Mouse (Mus musculus): ENCODE measurements around the gene Ambra1. TPM values are rescaled to one million over a fixed set of nuclear protein-coding genes. Genes with fewer than 3 reads are reported as not detected.

Ambra1 gene
- total and polyA plus RNA-seq, 3 experiments = 12.7 to 15.3 (median 14.7) TPM

DNA sequence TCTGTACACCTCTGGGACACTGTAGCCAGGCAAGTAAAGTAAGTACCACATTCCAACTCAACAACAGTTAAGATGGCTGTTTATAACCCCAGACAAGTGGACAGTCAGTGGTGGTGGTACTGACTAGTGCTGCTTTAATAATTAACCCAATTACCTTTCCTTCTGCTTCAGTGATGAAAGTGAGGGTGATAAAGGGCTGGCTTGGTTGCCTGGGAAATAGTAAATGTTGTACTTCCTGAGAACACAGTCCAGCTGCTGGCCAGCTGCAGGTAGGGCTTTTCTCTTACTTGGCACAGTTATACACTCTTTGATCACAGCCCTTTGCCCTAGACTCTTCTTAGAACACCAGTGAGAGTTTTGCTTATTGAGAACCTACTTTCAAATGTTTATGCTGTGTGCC lies 102.3 kb downstream of the Ambra1 start:
- no peak for DNase-seq
- Histone ChIP-seq H3K9ac (ENCODE audit: low read depth, low read length) (no peak overlapping the region), H3K27me3 (ENCODE audit: control insufficient read depth, insufficient read depth, low read length) (no peaks in the 10 kb centered on the region), H3K36me3 (ENCODE audit: control insufficient read depth, insufficient read depth, low read length) (peaks cover 12% of the 10 kb centered on the region), H3K79me2 (replicated peaks; ENCODE audit: control insufficient read depth, insufficient read depth, low read length) (no peaks in the 10 kb centered on the region), H3K4me3 (no peak overlapping the region), H3K4me1 (ENCODE audit: control insufficient read depth, insufficient read depth, low read length) (peaks cover 2% of the 10 kb centered on the region; the same call in 1 of the 2 replicates), H3K27ac (no peak overlapping the region)
- TF ChIP-seq POLR2A (IDR thresholded peaks at IDR 0.05; ENCODE audit: insufficient read depth, low read depth, low read length) (no peak), EP300 (IDR thresholded peaks at IDR 0.05; ENCODE audit: insufficient read depth, low read depth, low read length) (no peak), CTCF (IDR thresholded peaks at IDR 0.05) (no peak)
- intact Hi-C loops (cut with DNase I) = no loop called here

GRCm38 (mm10) chr2:91834272-91834671 lies 104.3 kb downstream of the Ambra1 start:
- peaks cover 12% of the 10 kb centered on the region for H3K36me3 ChIP-seq (ENCODE audit: control insufficient read depth, insufficient read depth, low read length)
- no peaks in the 10 kb centered on the region for H3K79me2 ChIP-seq (replicated peaks; ENCODE audit: control insufficient read depth, insufficient read depth, low read length)
- no peak overlapping the region for H3K9ac ChIP-seq (ENCODE audit: low read depth, low read length)
- no peak for DNase-seq
- H3K27ac ChIP-seq = no peak overlapping the region
- WGBS = 57% methylated on average over 1 of the region's 1 CpGs
- intact Hi-C loops (cut with DNase I) = no loop called here
- peaks cover 2% of the 10 kb centered on the region; the same call in 1 of the 2 replicates for H3K4me1 ChIP-seq (ENCODE audit: control insufficient read depth, insufficient read depth, low read length)
- H3K4me3 ChIP-seq = no peak overlapping the region
- H3K27me3 ChIP-seq (ENCODE audit: control insufficient read depth, insufficient read depth, low read length) = no peaks in the 10 kb centered on the region
- TF ChIP-seq EP300 (IDR thresholded peaks at IDR 0.05; ENCODE audit: insufficient read depth, low read depth, low read length) = no peak
- no peak for TF ChIP-seq POLR2A (IDR thresholded peaks at IDR 0.05; ENCODE audit: insufficient read depth, low read depth, low read length)
- no peak for TF ChIP-seq CTCF (IDR thresholded peaks at IDR 0.05)

GRCm38 (mm10) chr2:91835031-91835430 lies 105.1 kb downstream of the Ambra1 start:
- no peak overlapping the region for H3K27ac ChIP-seq
- intact Hi-C loops (cut with DNase I) = no loop called here
- 47% methylated on average over 1 of the region's 1 CpGs for WGBS

GRCm38 (mm10) chr2:91835631-91836030 lies 105.7 kb downstream of the Ambra1 start:
- H3K27ac ChIP-seq = no peak overlapping the region
- no peaks in the 10 kb centered on the region for H3K79me2 ChIP-seq (replicated peaks; ENCODE audit: control insufficient read depth, insufficient read depth, low read length)
- no peak overlapping the region for H3K4me3 ChIP-seq
- no peak for DNase-seq
- intact Hi-C loops (cut with DNase I) = no loop called here
- WGBS = 60% methylated on average over 3 of the region's 3 CpGs
- no peak overlapping the region for H3K9ac ChIP-seq (ENCODE audit: low read depth, low read length)
- H3K4me1 ChIP-seq (ENCODE audit: control insufficient read depth, insufficient read depth, low read length) = peaks cover 2% of the 10 kb centered on the region; the same call in 1 of the 2 replicates
- peaks cover 12% of the 10 kb centered on the region for H3K36me3 ChIP-seq (ENCODE audit: control insufficient read depth, insufficient read depth, low read length)
- H3K27me3 ChIP-seq (ENCODE audit: control insufficient read depth, insufficient read depth, low read length) = no peaks in the 10 kb centered on the region
- TF ChIP-seq POLR2A (IDR thresholded peaks at IDR 0.05; ENCODE audit: insufficient read depth, low read depth, low read length) (no peak), CTCF (IDR thresholded peaks at IDR 0.05) (no peak), EP300 (IDR thresholded peaks at IDR 0.05; ENCODE audit: insufficient read depth, low read depth, low read length) (no peak)

More at GRCm38 (mm10) chr2:91835031-91835430, 105.1 kb downstream of the Ambra1 start:
- H3K4me1 ChIP-seq (ENCODE audit: control insufficient read depth, insufficient read depth, low read length) = peaks cover 2% of the 10 kb centered on the region; the same call in 1 of the 2 replicates
- no peak for DNase-seq
- peaks cover 12% of the 10 kb centered on the region for H3K36me3 ChIP-seq (ENCODE audit: control insufficient read depth, insufficient read depth, low read length)
- H3K79me2 ChIP-seq (replicated peaks; ENCODE audit: control insufficient read depth, insufficient read depth, low read length) = no peaks in the 10 kb centered on the region
- no peak overlapping the region for H3K4me3 ChIP-seq
- TF ChIP-seq POLR2A (IDR thresholded peaks at IDR 0.05; ENCODE audit: insufficient read depth, low read depth, low read length) = no peak
- TF ChIP-seq CTCF (IDR thresholded peaks at IDR 0.05) = no peak
- no peak for TF ChIP-seq EP300 (IDR thresholded peaks at IDR 0.05; ENCODE audit: insufficient read depth, low read depth, low read length)
- H3K9ac ChIP-seq (ENCODE audit: low read depth, low read length) = no peak overlapping the region
- H3K27me3 ChIP-seq (ENCODE audit: control insufficient read depth, insufficient read depth, low read length) = no peaks in the 10 kb centered on the region

GRCm38 (mm10) chr2:91844085-91844484 lies 114.2 kb downstream of the Ambra1 start:
- H3K4me1 ChIP-seq (ENCODE audit: control insufficient read depth, insufficient read depth, low read length) = no peaks in the 10 kb centered on the region
- no peak overlapping the region for H3K9ac ChIP-seq (ENCODE audit: low read depth, low read length)
- 91% methylated on average over 1 of the region's 1 CpGs for WGBS
- peaks cover 2% of the 10 kb centered on the region; the same call in 1 of the 2 replicates for H3K36me3 ChIP-seq (ENCODE audit: control insufficient read depth, insufficient read depth, low read length)
- no peaks in the 10 kb centered on the region for H3K27me3 ChIP-seq (ENCODE audit: control insufficient read depth, insufficient read depth, low read length)
- intact Hi-C loops (cut with DNase I) = no loop called here
- no peak for DNase-seq
- H3K79me2 ChIP-seq (replicated peaks; ENCODE audit: control insufficient read depth, insufficient read depth, low read length) = no peaks in the 10 kb centered on the region
- TF ChIP-seq EP300 (IDR thresholded peaks at IDR 0.05; ENCODE audit: insufficient read depth, low read depth, low read length) = no peak
- no peak for TF ChIP-seq POLR2A (IDR thresholded peaks at IDR 0.05; ENCODE audit: insufficient read depth, low read depth, low read length)
- TF ChIP-seq CTCF (IDR thresholded peaks at IDR 0.05) = no peak
- no peak overlapping the region for H3K4me3 ChIP-seq
- H3K27ac ChIP-seq = no peak overlapping the region

DNA sequence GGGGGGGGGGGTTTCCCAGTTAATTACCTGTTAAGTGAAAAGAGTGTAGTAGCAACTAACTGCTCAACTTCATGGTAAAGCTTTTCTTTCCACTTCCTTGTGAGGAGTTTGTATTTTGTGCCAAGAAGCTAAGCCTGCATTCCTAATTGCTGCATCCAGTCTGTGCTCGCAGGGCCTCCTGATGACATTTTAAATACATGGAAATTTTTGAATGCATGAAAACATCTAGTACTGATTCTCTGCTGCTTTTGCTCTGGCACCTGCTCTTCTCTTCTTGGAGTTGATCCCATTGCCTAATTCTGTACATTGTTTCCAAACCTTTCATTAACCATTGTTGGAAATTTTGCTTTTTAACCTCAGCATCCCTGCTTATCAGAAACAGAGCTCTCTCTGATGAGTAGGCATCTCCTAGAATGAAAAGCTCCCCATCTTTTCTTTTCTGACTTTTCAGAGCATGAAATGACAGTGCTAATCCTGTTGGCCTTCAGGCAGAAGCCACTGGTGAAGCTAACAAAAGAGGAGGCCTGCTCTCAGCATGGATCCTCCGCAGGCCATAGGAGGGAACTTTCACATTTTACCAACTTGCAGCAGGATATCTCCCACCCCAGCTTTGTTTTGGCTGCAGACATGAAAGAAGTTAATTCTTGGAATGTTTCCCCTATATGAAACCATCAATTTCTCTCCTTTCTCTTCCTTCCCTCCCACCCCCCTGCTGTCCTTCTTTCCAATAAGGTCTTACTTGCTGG lies 122.7 kb downstream of the Ambra1 start:
- Histone ChIP-seq H3K36me3 (ENCODE audit: control insufficient read depth, insufficient read depth, low read length) (no peaks in the 10 kb centered on the region), H3K27ac (no peak overlapping the region), H3K9ac (ENCODE audit: low read depth, low read length) (no peak overlapping the region), H3K4me1 (ENCODE audit: control insufficient read depth, insufficient read depth, low read length) (no peaks in the 10 kb centered on the region), H3K79me2 (replicated peaks; ENCODE audit: control insufficient read depth, insufficient read depth, low read length) (no peaks in the 10 kb centered on the region), H3K4me3 (no peak overlapping the region), H3K27me3 (ENCODE audit: control insufficient read depth, insufficient read depth, low read length) (no peaks in the 10 kb centered on the region)
- intact Hi-C loops (cut with DNase I) = no loop called here
- DNase-seq = no peak
- WGBS = 95% methylated on average over 2 of the region's 2 CpGs
- TF ChIP-seq EP300 (IDR thresholded peaks at IDR 0.05; ENCODE audit: insufficient read depth, low read depth, low read length) = no peak

Data from heart, adult 2 months (tissue).